In genomic region chr2:3712369-3713042, GRCm38 (mm10) we compare ENCODE assay signal across 8 mouse cellular contexts.
A peak's percentile ranks its signal among the peaks of the same experiment; 100 is the strongest.
DNase-seq lines count a peak whose midpoint lies in the region; ATAC-seq and TF ChIP-seq lines count a peak whose summit lies in the region.

No protein-coding gene starts in this region.

- no peak for TF ChIP-seq CTCF in stomach, postnatal 0 days (IDR thresholded peaks at IDR 0.05; ENCODE audit: low read depth)

- H3K4me2 ChIP-seq in neural tube, embryonic 12.5 days (replicated peaks), result peak overlapping the region; percentile 79; the same call in 1 of the 2 replicates
- H3K4me2 ChIP-seq in intestine, embryonic 15.5 days (replicated peaks), result peak overlapping the region; percentile 90
- H3K4me2 ChIP-seq in stomach, postnatal 0 days (replicated peaks; ENCODE audit: low read depth), result peak overlapping the region; percentile 97

- H3K27ac ChIP-seq in heart, embryonic 10.5 days, result no peak overlapping the region
- H3K27ac ChIP-seq in neural tube, embryonic 12.5 days, result no peak overlapping the region
- peak overlapping the region; percentile 55; the same call in 1 of the 2 replicates for H3K27ac ChIP-seq in intestine, embryonic 15.5 days
- peak overlapping the region; percentile 88 for H3K27ac ChIP-seq in stomach, postnatal 0 days (replicated peaks)

- 66% methylated on average over 3 of the region's 3 CpGs for WGBS in heart, embryonic 10.5 days
- whole genome bisulfite sequencing in neural tube, embryonic 12.5 days, result 70% methylated on average over 3 of the region's 3 CpGs
- WGBS in intestine, embryonic 15.5 days, result 49% methylated on average over 3 of the region's 3 CpGs
- WGBS in stomach, postnatal 0 days, result 22% methylated on average over 3 of the region's 3 CpGs

- H3K4me3 ChIP-seq in heart, embryonic 10.5 days, result no peak overlapping the region
- no peak overlapping the region for H3K4me3 ChIP-seq in neural tube, embryonic 12.5 days
- H3K4me3 ChIP-seq in intestine, embryonic 15.5 days (replicated peaks), result no peak overlapping the region
- peak overlapping the region; percentile 91; the same call in 1 of the 2 replicates for H3K4me3 ChIP-seq in stomach, postnatal 0 days (ENCODE audit: low read depth, low read length)

- H3K36me3 ChIP-seq in heart, embryonic 10.5 days, result no peaks in the 10 kb centered on the region
- no peaks in the 10 kb centered on the region for H3K36me3 ChIP-seq in neural tube, embryonic 12.5 days
- no peaks in the 10 kb centered on the region for H3K36me3 ChIP-seq in intestine, embryonic 15.5 days
- H3K36me3 ChIP-seq in stomach, postnatal 0 days (ENCODE audit: control insufficient read depth, insufficient read depth, low read length), result no peaks in the 10 kb centered on the region

- H3K27me3 ChIP-seq in heart, embryonic 10.5 days (ENCODE audit: insufficient read depth, poor library complexity, severe bottlenecking), result peaks cover 13% of the 10 kb centered on the region; the same call in 1 of the 2 replicates
- no peaks in the 10 kb centered on the region for H3K27me3 ChIP-seq in neural tube, embryonic 12.5 days (replicated peaks)
- no peaks in the 10 kb centered on the region for H3K27me3 ChIP-seq in intestine, embryonic 15.5 days (replicated peaks)
- H3K27me3 ChIP-seq in stomach, postnatal 0 days (ENCODE audit: control insufficient read depth, insufficient read depth, low read length), result no peaks in the 10 kb centered on the region; the same call in 1 of the 2 replicates

- H3K4me1 ChIP-seq in heart, embryonic 10.5 days, result peaks cover 8% of the 10 kb centered on the region
- peaks cover 14% of the 10 kb centered on the region for H3K4me1 ChIP-seq in neural tube, embryonic 12.5 days
- H3K4me1 ChIP-seq in intestine, embryonic 15.5 days (replicated peaks), result peaks cover 17% of the 10 kb centered on the region
- peaks cover 4% of the 10 kb centered on the region for H3K4me1 ChIP-seq in stomach, postnatal 0 days (replicated peaks; ENCODE audit: control insufficient read depth, insufficient read depth)

- H3K9me3 ChIP-seq in heart, embryonic 10.5 days, result no peaks in the 10 kb centered on the region
- H3K9me3 ChIP-seq in neural tube, embryonic 12.5 days, result no peaks in the 10 kb centered on the region
- no peaks in the 10 kb centered on the region for H3K9me3 ChIP-seq in intestine, embryonic 15.5 days
- no peaks in the 10 kb centered on the region for H3K9me3 ChIP-seq in stomach, postnatal 0 days (ENCODE audit: control insufficient read depth, low read length)

- peak; percentile 70 for DNase-seq in heart, adult 11 months
- no peak for DNase-seq in heart, embryonic 10.5 days (ENCODE audit: low spot score)
- DNase-seq in neural tube, embryonic 10.5 days (ENCODE audit: extremely low spot score, low spot score), result no peak
- no peak for DNase-seq in stomach, postnatal 0 days (ENCODE audit: low spot score)
- DNase-seq in retina, embryonic 14.5 days (ENCODE audit: low spot score), result no peak
- DNase-seq in embryo, embryonic 9.5 days (ENCODE audit: extremely low spot score), result no peak

- peak; percentile 84 for TF ChIP-seq EP300 in stomach, postnatal 0 days (optimal IDR thresholded peaks at IDR 0.05)

- no peak for ATAC-seq in neural tube, embryonic 12.5 days (ENCODE audit: low FRiP score, low read depth)
- peak; percentile 24 for ATAC-seq in intestine, embryonic 15.5 days
- ATAC-seq in stomach, postnatal 0 days (ENCODE audit: low FRiP score, low TSS enrichment), result peak; percentile 3; the same call in 1 of the 2 replicates

- no peak overlapping the region for H3K9ac ChIP-seq in neural tube, embryonic 12.5 days
- H3K9ac ChIP-seq in intestine, embryonic 15.5 days, result no peak overlapping the region
- H3K9ac ChIP-seq in stomach, postnatal 0 days (ENCODE audit: low read length), result no peak overlapping the region

Comparison
In these comparisons a context has a peak if more than half of its experiments do, and no peak if none do; other contexts are left out.
1. H3K27ac ChIP-seq: peak in intestine, embryonic 15.5 days (single experiment) and stomach, postnatal 0 days (single experiment); none in heart, embryonic 10.5 days (single experiment) and neural tube, embryonic 12.5 days (single experiment).
2. Peak in every context shown above with its lines, with median percentiles within 50 percentile points of each other: H3K4me2 ChIP-seq.